Mouse (Mus musculus) heart, postnatal 0 days (tissue): ENCODE measurements around the gene Col4a1.

Source experiments
- CTCF ChIP-seq: IDR thresholded peaks from 2 replicates; pipeline ENCODE4 v1.5.1; 2016; ENCODE audit warnings: antibody characterized with exemption, control low read depth, low read depth
- EP300 ChIP-seq: IDR thresholded peaks from 2 replicates; pipeline ENCODE4 v1.6.1; 2016; ENCODE audit warnings: antibody characterized with exemption, low read depth

GRCm38 (mm10) chr8:11357921-11358436 is 45.4 kb upstream of the Col4a1 start:
- no peak for TF ChIP-seq CTCF
- no peak for TF ChIP-seq EP300
